Mouse (Mus musculus): Measurements from ENCODE around the gene Fev.
A peak's percentile ranks its signal among the peaks of the same experiment; 100 is the strongest.

DNA sequence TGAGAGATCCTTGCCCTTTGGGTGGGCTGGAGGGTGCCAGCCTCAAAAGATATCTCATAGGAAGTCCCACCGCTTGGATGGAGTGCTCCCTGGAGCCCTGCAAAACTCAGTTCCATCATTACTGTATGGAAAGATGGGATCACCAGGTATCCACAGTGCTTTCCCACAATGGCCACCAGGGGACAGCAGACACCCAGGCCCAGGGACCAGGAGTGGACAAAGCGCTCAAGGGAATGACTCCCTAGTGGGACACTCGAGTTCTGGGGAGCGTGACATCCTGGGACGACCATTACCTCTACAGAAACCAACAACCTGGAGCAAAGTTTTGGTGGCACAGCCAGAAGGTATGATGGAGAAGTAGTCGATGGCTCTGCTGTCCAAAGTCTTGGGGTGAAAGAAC lies 41.5 kb upstream of the Fev start:
- TF ChIP-seq CTCF (IDR thresholded peaks at IDR 0.05; ENCODE audit: low read depth, low read length): peak; percentile 81
- no peak for TF ChIP-seq EP300 (IDR thresholded peaks at IDR 0.05; ENCODE audit: insufficient read depth, low read depth, low read length)

Measured in ES-Bruce4 (cell line).